Mouse (Mus musculus) stomach, embryonic 16.5 days (tissue): ENCODE results near the gene Rps29. TPM values are rescaled to one million over a fixed set of nuclear protein-coding genes. Genes with fewer than 3 reads are reported as not detected.

Experiments used
- ATAC-seq: fragments of 200-750 bp; cut with Nextera tagmentation; 2 replicates; pipeline ENCODE4 v1.8.0; 2017; ENCODE audit warnings: moderate number of reproducible peaks, moderate TSS enrichment; ENCODE audit not compliant: insufficient read depth, low FRiP score
- H3K27ac ChIP-seq: fragments of 300-500 bp; sonication (generic); 2 replicates; pipeline ENCODE4 v1.5.1; 2014; ENCODE audit warnings: low read length
- H3K27me3 ChIP-seq: fragments of 300-500 bp; sonication (generic); 2 replicates; pipeline ENCODE4 v1.6.1; 2014; ENCODE audit warnings: low read length, control low read depth, mixed read lengths; ENCODE audit not compliant: control insufficient read depth, insufficient read depth
- H3K36me3 ChIP-seq: fragments of 300-500 bp; sonication (generic); 2 replicates; pipeline ENCODE4 v1.6.1; 2014; ENCODE audit warnings: low read length; ENCODE audit not compliant: control insufficient read depth, insufficient read depth
- H3K4me1 ChIP-seq: fragments of 300-500 bp; sonication (generic); 2 replicates; pipeline ENCODE4 v1.6.1; 2014; ENCODE audit warnings: low read length, control low read depth, mixed read lengths; ENCODE audit not compliant: control insufficient read depth, insufficient read depth
- H3K4me2 ChIP-seq: fragments of 300-500 bp; sonication (generic); 2 replicates; pipeline ENCODE4 v1.6.1; 2014; ENCODE audit warnings: low read depth, low read length, mixed read lengths
- H3K4me3 ChIP-seq: fragments of 300-500 bp; sonication (generic); replicated peaks from 2 replicates; pipeline ENCODE4 v1.5.1; 2014; ENCODE audit warnings: mild to moderate bottlenecking, low read length
- H3K9ac ChIP-seq: fragments of 300-500 bp; sonication (generic); 2 replicates; pipeline ENCODE4 v1.6.1; 2014; ENCODE audit warnings: low read length
- H3K9me3 ChIP-seq: fragments of 300-500 bp; sonication (generic); replicated peaks from 2 replicates; pipeline ENCODE4 v1.6.1; 2016; ENCODE audit warnings: low read length, control low read depth; ENCODE audit not compliant: control insufficient read depth
- WGBS: fragments of 180-500 bp; shearing (Covaris S2); extraction: QIAGEN DNeasy Blood & Tissue Kit; methylation state at CpG from one replicate; pipeline ENCODE4 v1.1.7; 2014; 5-methylcytosine and 5-hydroxymethylcytosine counted together
- microRNA-seq: library from miRNA; unstranded; fragments of <30 nt; microRNA quantifications from one replicate; pipeline ENCODE4, GENCODE M21; 2016
- polyA plus RNA-seq: library from polyadenylated mRNA; unstranded; fragments of >200 nt; fragmentation: Nextera tagmentation; extraction: Ambion mirVana; gene quantifications from 2 replicates; pipeline ENCODE4 v1.2.1, GENCODE M21; 2015

Rps29 gene
- polyA plus RNA-seq, 1 experiment from 2014 or later, result 1,784 TPM

DNA sequence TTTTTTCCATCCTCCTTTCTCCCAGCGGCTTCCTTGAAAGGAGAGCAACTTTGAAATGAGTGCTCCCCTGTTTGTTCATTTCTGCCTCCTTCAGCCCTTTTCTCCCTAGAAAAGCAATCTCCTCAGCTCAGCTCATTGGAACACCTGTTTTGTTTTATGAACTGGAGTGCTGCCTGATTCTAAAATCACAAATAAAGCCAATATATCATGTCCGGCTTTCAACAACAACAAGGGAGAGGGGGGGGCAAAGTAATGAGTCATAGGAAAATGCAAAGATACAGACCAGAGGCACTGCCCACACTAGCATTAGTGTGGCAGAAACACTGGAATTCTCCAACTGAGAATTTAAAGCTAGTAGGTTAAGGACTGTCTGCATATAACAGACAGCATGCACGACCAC is 31.4 kb downstream of the Rps29 start:
- H3K9me3 ChIP-seq, result no peaks in the 10 kb centered on the region
- no peak overlapping the region for H3K27ac ChIP-seq
- no peak overlapping the region for H3K4me2 ChIP-seq
- 81% methylated on average over 3 of the region's 3 CpGs for WGBS
- no peaks in the 10 kb centered on the region for H3K4me1 ChIP-seq
- no peaks in the 10 kb centered on the region for H3K27me3 ChIP-seq
- no peak overlapping the region for H3K4me3 ChIP-seq
- ATAC-seq, result no peak
- no peaks in the 10 kb centered on the region for H3K36me3 ChIP-seq
- H3K9ac ChIP-seq, result no peak overlapping the region

DNA sequence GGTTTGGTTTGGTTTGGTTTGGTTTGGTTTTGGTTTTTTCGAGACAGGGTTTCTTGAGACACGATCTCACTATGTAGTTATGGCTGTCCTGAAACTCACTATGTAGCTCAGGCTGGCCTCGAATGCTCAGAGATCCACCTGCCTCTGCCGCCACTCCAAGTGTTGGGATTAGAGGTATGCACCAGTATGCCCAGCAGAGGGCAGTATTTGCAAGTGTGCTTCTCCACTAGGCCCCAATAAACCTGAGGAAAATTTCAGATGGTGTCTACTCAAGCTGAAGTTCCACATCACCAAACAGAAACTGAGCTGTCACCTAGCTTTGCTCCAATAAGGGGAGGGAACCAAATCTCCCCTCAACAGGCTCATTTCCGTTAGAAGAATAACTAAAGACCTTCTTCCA is 31.8 kb downstream of the Rps29 start:
- H3K9ac ChIP-seq, result no peak overlapping the region
- WGBS, result 92% methylated on average over 5 of the region's 5 CpGs
- no peak overlapping the region for H3K27ac ChIP-seq
- no peak overlapping the region for H3K4me2 ChIP-seq
- ATAC-seq, result no peak
- H3K9me3 ChIP-seq, result no peaks in the 10 kb centered on the region
- H3K36me3 ChIP-seq, result no peaks in the 10 kb centered on the region
- no peaks in the 10 kb centered on the region for H3K27me3 ChIP-seq
- no peak overlapping the region for H3K4me3 ChIP-seq
- no peaks in the 10 kb centered on the region for H3K4me1 ChIP-seq

DNA sequence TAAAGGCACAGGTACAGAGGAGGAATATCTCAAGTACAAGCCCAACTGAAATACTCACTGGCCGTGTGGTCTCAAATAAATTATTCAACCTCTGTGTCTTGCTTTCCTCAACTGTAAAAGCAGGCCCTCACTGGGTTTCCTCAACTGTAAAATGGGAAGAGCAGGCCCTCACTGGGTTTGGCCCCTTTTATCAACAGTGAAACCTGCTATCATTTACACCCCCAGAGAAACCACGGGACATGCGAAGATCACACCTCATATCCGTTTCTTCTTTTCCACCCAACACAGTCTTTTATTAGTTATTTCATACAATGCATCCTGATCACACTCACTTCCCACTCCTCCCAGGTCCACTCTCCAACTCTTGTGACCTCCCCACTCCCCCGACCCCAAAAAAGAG is 33.9 kb downstream of the Rps29 start:
- no peaks in the 10 kb centered on the region for H3K27me3 ChIP-seq
- no peak for ATAC-seq
- H3K9me3 ChIP-seq, result no peaks in the 10 kb centered on the region
- no peak overlapping the region for H3K9ac ChIP-seq
- no peaks in the 10 kb centered on the region for H3K4me1 ChIP-seq
- H3K36me3 ChIP-seq, result no peaks in the 10 kb centered on the region
- H3K4me2 ChIP-seq, result no peak overlapping the region
- 83% methylated on average over 5 of the region's 5 CpGs for WGBS
- no peak overlapping the region for H3K4me3 ChIP-seq
- H3K27ac ChIP-seq, result no peak overlapping the region

DNA sequence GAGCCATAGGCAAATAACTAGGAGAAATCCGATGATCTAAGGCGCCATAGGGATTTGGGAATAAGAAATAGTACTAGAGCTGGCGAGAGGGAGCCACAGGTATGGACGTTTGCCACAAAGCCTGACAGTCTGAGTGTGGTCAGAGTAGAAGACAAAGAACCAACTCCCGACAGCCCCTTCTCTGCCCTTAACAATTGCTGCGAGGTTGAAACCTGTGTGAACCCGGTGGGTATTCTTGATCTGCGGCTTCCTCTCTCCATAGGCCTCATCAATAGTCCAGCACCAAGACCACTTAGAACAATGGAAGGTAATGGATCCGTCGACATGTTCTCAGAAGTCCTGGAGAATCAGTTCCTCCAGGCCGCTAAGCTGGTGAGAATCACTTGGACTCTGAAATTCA is 36.2 kb downstream of the Rps29 start:
- H3K36me3 ChIP-seq, result no peaks in the 10 kb centered on the region
- no peak overlapping the region for H3K9ac ChIP-seq
- 91% methylated on average over 11 of the region's 11 CpGs for WGBS
- no peak for ATAC-seq
- H3K4me2 ChIP-seq, result no peak overlapping the region
- no peaks in the 10 kb centered on the region for H3K4me1 ChIP-seq
- H3K27ac ChIP-seq, result no peak overlapping the region
- H3K4me3 ChIP-seq, result no peak overlapping the region
- H3K27me3 ChIP-seq, result no peaks in the 10 kb centered on the region
- no peaks in the 10 kb centered on the region for H3K9me3 ChIP-seq

DNA sequence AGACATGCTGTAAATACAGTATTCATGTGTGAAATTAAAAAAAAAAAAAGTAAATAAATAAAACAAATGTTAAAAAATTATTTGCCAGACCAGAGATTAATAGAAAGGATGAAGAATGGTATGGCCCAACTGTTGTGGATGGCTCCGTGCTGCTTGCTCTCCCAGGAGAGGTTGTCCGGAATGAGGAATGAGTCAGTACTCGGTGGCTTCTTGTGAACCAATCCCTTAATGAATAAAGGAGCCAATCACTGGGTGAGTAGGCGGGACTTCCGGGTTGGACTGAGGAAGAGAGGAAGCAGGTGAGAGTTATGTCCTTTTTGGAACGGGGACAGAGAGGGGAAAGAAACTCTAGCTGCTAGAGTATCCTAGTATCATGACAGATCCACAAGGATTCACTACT is 39.1 kb downstream of the Rps29 start:
- WGBS, result 84% methylated on average over 6 of the region's 6 CpGs
- no peaks in the 10 kb centered on the region for H3K27me3 ChIP-seq

More for the DNA sequence above, 39.1 kb downstream of the Rps29 start:
- Histone ChIP-seq H3K27ac (no peak overlapping the region), H3K36me3 (no peaks in the 10 kb centered on the region), H3K9ac (no peak overlapping the region), H3K9me3 (no peaks in the 10 kb centered on the region), H3K4me2 (no peak overlapping the region), H3K4me3 (no peak overlapping the region), H3K4me1 (no peaks in the 10 kb centered on the region)
- no peak for ATAC-seq

Small RNA genes lying within 50 kb of the gene (microRNA-seq; reads per million reads assigned to microRNA genes)
- not detected for gene Gm47287
- 0.50 reads per million for gene Gm47295

Other genes with a start within 250 kb of the Rps29 start
- 14.2 and 16.5 TPM in 2 replicates for gene Lrr1, start 9.6 kb upstream of the Rps29 start, polyA plus RNA-seq
- 590 and 688 TPM in 2 replicates for gene Rpl36al, start 24.9 kb upstream of the Rps29 start, polyA plus RNA-seq
- gene Mgat2, start 25.0 kb upstream of the Rps29 start, polyA plus RNA-seq, result 32.6 and 41.9 TPM in 2 replicates
- 18.5 and 22.3 TPM in 2 replicates for gene Gm49383, start 37.9 kb upstream of the Rps29 start, polyA plus RNA-seq
- 6.6 and 7.4 TPM in 2 replicates for gene Dnaaf2, start 39.2 kb upstream of the Rps29 start, polyA plus RNA-seq
- 20.8 and 22.8 TPM in 2 replicates for gene Gm49384, start 45.1 kb upstream of the Rps29 start, polyA plus RNA-seq
- 21.4 and 21.7 TPM in 2 replicates for gene Pole2, start 69.0 kb upstream of the Rps29 start, polyA plus RNA-seq
- 7.2 and 7.3 TPM in 2 replicates for gene Klhdc1, start 82.0 kb upstream of the Rps29 start, polyA plus RNA-seq
- 74.8 and 87.2 TPM in 2 replicates for gene Klhdc2, start 137.5 kb upstream of the Rps29 start, polyA plus RNA-seq
- 82.4 and 83.1 TPM in 2 replicates for gene Nemf, start 198.0 kb upstream of the Rps29 start, polyA plus RNA-seq
- 39.3 and 42.3 TPM in 2 replicates for gene Arf6, start 213.0 kb upstream of the Rps29 start, polyA plus RNA-seq
- 0.80 and 0.94 TPM in 2 replicates for gene Gm9887, start 213.3 kb upstream of the Rps29 start, polyA plus RNA-seq